Mouse (Mus musculus) lung, embryonic 15.5 days (tissue): ENCODE data around the gene Kat8. TPM values are rescaled to one million over a fixed set of nuclear protein-coding genes. Genes with fewer than 3 reads are reported as not detected.

Experiments
- ATAC-seq: fragments of 200-750 bp; cut with Nextera tagmentation; 2 replicates; pipeline ENCODE4 v1.8.0; 2017; ENCODE audit warnings: moderate number of reproducible peaks, borderline replicate concordance; ENCODE audit not compliant: low FRiP score, low TSS enrichment; ENCODE audit errors: extremely low read depth
- H3K27ac ChIP-seq: fragments of 300-500 bp; sonication (generic); 2 replicates; pipeline ENCODE4 v1.5.1; 2015; ENCODE audit warnings: moderate library complexity, mild to moderate bottlenecking, inconsistent platforms
- H3K27me3 ChIP-seq: fragments of 300-500 bp; sonication (generic); 2 replicates; pipeline ENCODE4 v1.6.1; 2015; ENCODE audit warnings: inconsistent platforms
- H3K36me3 ChIP-seq: fragments of 300-500 bp; sonication (generic); 2 replicates; pipeline ENCODE4 v1.6.1; 2015; ENCODE audit warnings: inconsistent platforms
- H3K4me1 ChIP-seq: fragments of 300-500 bp; sonication (generic); 2 replicates; pipeline ENCODE4 v1.6.1; 2015; ENCODE audit warnings: inconsistent platforms
- H3K4me2 ChIP-seq: fragments of 300-500 bp; sonication (generic); 2 replicates; pipeline ENCODE4 v1.6.1; 2015; ENCODE audit warnings: inconsistent platforms, mild to moderate bottlenecking, moderate library complexity
- H3K4me3 ChIP-seq: fragments of 300-500 bp; sonication (generic); 2 replicates; pipeline ENCODE4 v1.5.1; 2015; ENCODE audit warnings: mild to moderate bottlenecking, inconsistent platforms
- H3K9ac ChIP-seq: fragments of 300-500 bp; sonication (generic); 2 replicates; pipeline ENCODE4 v1.6.1; 2015; ENCODE audit warnings: inconsistent platforms
- H3K9me3 ChIP-seq: fragments of 300-500 bp; sonication (generic); 2 replicates; pipeline ENCODE4 v1.6.1; 2016; ENCODE audit warnings: inconsistent platforms
- WGBS: fragments of 180-500 bp; shearing (Covaris S2); methylation state at CpG from one replicate; pipeline ENCODE4 v1.1.7; 2015; 5-methylcytosine and 5-hydroxymethylcytosine counted together
- polyA plus RNA-seq: library from polyadenylated mRNA; unstranded; fragments of >200 nt; fragmentation: Nextera tagmentation; extraction: Ambion mirVana; gene quantifications from 2 replicates; pipeline ENCODE4 v1.2.1, GENCODE M21; 2015

The Kat8 gene
- polyA plus RNA-seq, 1 experiment from 2014 or later, result 44.3 TPM

- Histone ChIP-seq H3K9me3 (no peaks in the 10 kb centered on the region), H3K27me3 (no peaks in the 10 kb centered on the region), H3K9ac (no peak overlapping the region), H3K27ac (no peak overlapping the region), H3K36me3 (no peaks in the 10 kb centered on the region), H3K4me3 (no peak overlapping the region), H3K4me1 (peaks cover 12% of the 10 kb centered on the region), H3K4me2 (no peak overlapping the region)
- no peak for ATAC-seq
- 33% methylated on average over 10 of the region's 10 CpGs for WGBS
These were observed 13.9 kb upstream of the Kat8 start for GRCm38 (mm10) chr7:127898179-127898956.

GRCm38 (mm10) chr7:127899997-127900396 is 12.3 kb upstream of the Kat8 start:
- Histone ChIP-seq H3K27me3 (no peaks in the 10 kb centered on the region), H3K9me3 (no peaks in the 10 kb centered on the region), H3K27ac (no peak overlapping the region), H3K9ac (no peak overlapping the region), H3K4me2 (no peak overlapping the region), H3K36me3 (0 out of 2 replicates have a peak, but pooled peaks cover under 1% of the 10 kb centered on the region), H3K4me1 (peaks cover 8% of the 10 kb centered on the region), H3K4me3 (no peak overlapping the region)
- no peak for ATAC-seq
- WGBS, result 24% methylated on average over 7 of the region's 7 CpGs

- Histone ChIP-seq H3K36me3 (peaks cover 19% of the 10 kb centered on the region), H3K4me2 (no peak overlapping the region), H3K4me3 (no peak overlapping the region), H3K27ac (no peak overlapping the region), H3K9ac (no peak overlapping the region), H3K27me3 (no peaks in the 10 kb centered on the region), H3K4me1 (peaks cover 9% of the 10 kb centered on the region), H3K9me3 (no peaks in the 10 kb centered on the region)
- no peak for ATAC-seq
- 73% methylated on average over 2 of the region's 2 CpGs for WGBS
These were observed 10.5 kb upstream of the Kat8 start for GRCm38 (mm10) chr7:127901772-127902171.

GRCm38 (mm10) chr7:127903971-127904796 is 8.1 kb upstream of the Kat8 start, which contains the start of gene Bckdk:
TSS of gene Bckdk (plus strand) at chr7:127904082.
- Histone ChIP-seq H3K4me3 (peak within 1 kb of the TSS; percentile 58), H3K27me3 (no peaks in the 10 kb centered on the region)
- WGBS, result 4% methylated on average over 38 of the region's 38 CpGs

GRCm38 (mm10) chr7:127907939-127908338 is 4.4 kb upstream of the Kat8 start:
- Histone ChIP-seq H3K27ac (no peak overlapping the region), H3K36me3 (peaks cover 52% of the 10 kb centered on the region)

More at GRCm38 (mm10) chr7:127903971-127904796, 8.1 kb upstream of the Kat8 start, which contains the start of gene Bckdk:
- H3K4me1 ChIP-seq, result peaks cover 9% of the 10 kb centered on the region
- H3K9me3 ChIP-seq, result no peaks in the 10 kb centered on the region
- ATAC-seq, result peak; percentile 90
- H3K9ac ChIP-seq, result peak within 1 kb of the TSS; percentile 76
- peak within 1 kb of the TSS; percentile 66 for H3K4me2 ChIP-seq
- H3K27ac ChIP-seq, result peak within 1 kb of the TSS; percentile 86
- H3K36me3 ChIP-seq, result peaks cover 43% of the 10 kb centered on the region

GRCm38 (mm10) chr7:127908656-127909055 is 3.7 kb upstream of the Kat8 start:
- no peak for ATAC-seq
- peaks cover 52% of the 10 kb centered on the region for H3K36me3 ChIP-seq
- peaks cover 23% of the 10 kb centered on the region for H3K4me1 ChIP-seq
- H3K9me3 ChIP-seq, result no peaks in the 10 kb centered on the region
- no peaks in the 10 kb centered on the region for H3K27me3 ChIP-seq
- H3K9ac ChIP-seq, result no peak overlapping the region
- WGBS, result 87% methylated on average over 4 of the region's 4 CpGs
- no peak overlapping the region for H3K4me3 ChIP-seq
- no peak overlapping the region for H3K27ac ChIP-seq
- no peak overlapping the region for H3K4me2 ChIP-seq

More at GRCm38 (mm10) chr7:127907939-127908338, 4.4 kb upstream of the Kat8 start:
- Histone ChIP-seq H3K4me2 (no peak overlapping the region), H3K9me3 (no peaks in the 10 kb centered on the region), H3K4me3 (no peak overlapping the region), H3K9ac (no peak overlapping the region), H3K4me1 (peaks cover 16% of the 10 kb centered on the region), H3K27me3 (no peaks in the 10 kb centered on the region)
- 93% methylated on average over 12 of the region's 12 CpGs for WGBS
- ATAC-seq, result no peak

GRCm38 (mm10) chr7:127912938-127913337 is 622 bp downstream of the Kat8 start:
- Histone ChIP-seq H3K27me3 (no peaks in the 10 kb centered on the region), H3K4me1 (peaks cover 13% of the 10 kb centered on the region), H3K9ac (peak overlapping the region; percentile 66), H3K9me3 (no peaks in the 10 kb centered on the region), H3K36me3 (peaks cover 46% of the 10 kb centered on the region), H3K4me3 (peak overlapping the region; percentile 82), H3K4me2 (peak overlapping the region; percentile 82), H3K27ac (peak overlapping the region; percentile 85; the same call in 1 of the 2 replicates)
- no peak for ATAC-seq
- WGBS, result 9% methylated on average over 4 of the region's 4 CpGs

GRCm38 (mm10) chr7:127915293-127915692 is 3.0 kb downstream of the Kat8 start:
- no peak overlapping the region for H3K27ac ChIP-seq
- no peak overlapping the region for H3K4me3 ChIP-seq
- H3K27me3 ChIP-seq, result no peaks in the 10 kb centered on the region
- no peak for ATAC-seq
- whole genome bisulfite sequencing, result 88% methylated on average over 12 of the region's 12 CpGs
- H3K9ac ChIP-seq, result no peak overlapping the region
- peaks cover 13% of the 10 kb centered on the region for H3K4me1 ChIP-seq
- H3K4me2 ChIP-seq, result no peak overlapping the region
- H3K36me3 ChIP-seq, result peaks cover 31% of the 10 kb centered on the region
- H3K9me3 ChIP-seq, result no peaks in the 10 kb centered on the region

GRCm38 (mm10) chr7:127918203-127918602 is 5.9 kb downstream of the Kat8 start:
- no peaks in the 10 kb centered on the region for H3K27me3 ChIP-seq
- WGBS, result 52% methylated on average over 3 of the region's 3 CpGs

GRCm38 (mm10) chr7:127919290-127919689 is 7.0 kb downstream of the Kat8 start:
- 71% methylated on average over 7 of the region's 7 CpGs for WGBS
- Histone ChIP-seq H3K4me1 (peaks cover 19% of the 10 kb centered on the region), H3K4me2 (no peak overlapping the region), H3K4me3 (no peak overlapping the region), H3K9ac (no peak overlapping the region), H3K9me3 (no peaks in the 10 kb centered on the region), H3K36me3 (peaks cover 46% of the 10 kb centered on the region), H3K27me3 (no peaks in the 10 kb centered on the region), H3K27ac (no peak overlapping the region)
- ATAC-seq, result no peak

More at GRCm38 (mm10) chr7:127918203-127918602, 5.9 kb downstream of the Kat8 start:
- H3K4me2 ChIP-seq, result no peak overlapping the region
- no peaks in the 10 kb centered on the region for H3K9me3 ChIP-seq
- peaks cover 43% of the 10 kb centered on the region for H3K36me3 ChIP-seq
- no peak overlapping the region for H3K4me3 ChIP-seq
- H3K4me1 ChIP-seq, result peaks cover 12% of the 10 kb centered on the region
- no peak overlapping the region for H3K9ac ChIP-seq
- H3K27ac ChIP-seq, result no peak overlapping the region
- no peak for ATAC-seq

- no peak for ATAC-seq
- Histone ChIP-seq H3K27ac (no peak overlapping the region), H3K4me1 (peaks cover 38% of the 10 kb centered on the region), H3K9ac (no peak overlapping the region), H3K36me3 (peaks cover 50% of the 10 kb centered on the region), H3K4me3 (no peak overlapping the region), H3K9me3 (no peaks in the 10 kb centered on the region), H3K27me3 (no peaks in the 10 kb centered on the region), H3K4me2 (no peak overlapping the region)
- 64% methylated on average over 8 of the region's 8 CpGs for WGBS
These were observed 9.2 kb downstream of the Kat8 start for GRCm38 (mm10) chr7:127921516-127921915.
